Mouse (Mus musculus) gastrocnemius, adult 2 months (tissue): ENCODE measurements at regions not wholly inside any gene's neighbourhood (a gene's known extent, or its start where the extent isn't known, plus 50 kb on each side); places are given as distances from the start of the nearest gene placed in this dataset.
A peak's percentile ranks its signal among the peaks of the same experiment; 100 is the strongest.

Source experiments
- DNase-seq: peaks from one replicate; pipeline ENCODE4 v3.0.0; 2022
- H3K27ac ChIP-seq: fragments of 200-600 bp; 2 replicates; pipeline ENCODE4 v1.8.1; 2022; ENCODE audit warnings: mild to moderate bottlenecking
- H3K4me3 ChIP-seq: fragments of 200-600 bp; 2 replicates; pipeline ENCODE4 v1.8.1; 2022; ENCODE audit warnings: mild to moderate bottlenecking, moderate library complexity
- CTCF ChIP-seq: fragments of 200-600 bp; IDR thresholded peaks from 2 replicates; pipeline ENCODE4 v1.8.1; 2022; ENCODE audit warnings: antibody characterized with exemption, mild to moderate bottlenecking, moderate library complexity
- intact Hi-C: fragments of 180-260 bp; cut with DNase I; formaldehyde crosslinking; loops from one replicate; pipeline ENCODE4 v1.15.1; 2025

GRCm38 (mm10) chr15:44112328-44112944 is 3978.3 kb downstream of the 9330182O14Rik start:
- no peak overlapping the region for H3K27ac ChIP-seq
- no peak for TF ChIP-seq CTCF
- peak; percentile 15 for DNase-seq
- no peak overlapping the region for H3K4me3 ChIP-seq
- intact Hi-C loops, result no loop called here

GRCm38 (mm10) chr15:44134213-44134612 is 4000.0 kb downstream of the 9330182O14Rik start:
- no peak for DNase-seq
- no peak for TF ChIP-seq CTCF
- intact Hi-C loops, result no loop called here

More at GRCm38 (mm10) chr15:44134213-44134612, 4000.0 kb downstream of the 9330182O14Rik start:
- Histone ChIP-seq H3K4me3 (no peak overlapping the region), H3K27ac (no peak overlapping the region)
